Mouse (Mus musculus) embryonic facial prominence, embryonic 14.5 days (tissue): ENCODE measurements around the gene 6030408B16Rik. TPM values are rescaled to one million over a fixed set of nuclear protein-coding genes. Genes with fewer than 3 reads are reported as not detected.

Experiments
- ATAC-seq: fragments of 200-750 bp; cut with Nextera tagmentation; 2 replicates; pipeline ENCODE4 v1.8.0; 2017; ENCODE audit warnings: low read depth, moderate number of reproducible peaks, moderate TSS enrichment
- DNase-seq: peaks from one replicate; pipeline ENCODE4 v3.0.0-alpha.2; 2015; ENCODE audit warnings: low spot score
- H3K27ac ChIP-seq: fragments of 300-500 bp; sonication (generic); replicated peaks from 2 replicates; pipeline ENCODE4 v1.5.1; 2014; ENCODE audit warnings: low read depth, mild to moderate bottlenecking, low read length, moderate library complexity
- H3K27me3 ChIP-seq: fragments of 300-500 bp; sonication (generic); replicated peaks from 2 replicates; pipeline ENCODE4 v1.6.1; 2014; ENCODE audit warnings: low read length; ENCODE audit not compliant: control insufficient read depth, insufficient read depth
- H3K36me3 ChIP-seq: fragments of 300-500 bp; sonication (generic); 2 replicates; pipeline ENCODE4 v1.6.1; 2014; ENCODE audit warnings: low read length, mixed read lengths; ENCODE audit not compliant: control insufficient read depth, insufficient read depth
- H3K4me1 ChIP-seq: fragments of 300-500 bp; sonication (generic); 2 replicates; pipeline ENCODE4 v1.6.1; 2014; ENCODE audit warnings: antibody characterized with exemption, low read length; ENCODE audit not compliant: control insufficient read depth, insufficient read depth
- H3K4me2 ChIP-seq: fragments of 300-500 bp; sonication (generic); 2 replicates; pipeline ENCODE4 v1.6.1; 2014; ENCODE audit warnings: low read depth, mild to moderate bottlenecking, low read length, moderate library complexity, mixed read lengths
- H3K4me3 ChIP-seq: fragments of 300-500 bp; sonication (generic); 2 replicates; pipeline ENCODE4 v1.5.1; 2014; ENCODE audit warnings: low read depth, mild to moderate bottlenecking, low read length
- H3K9ac ChIP-seq: fragments of 300-500 bp; sonication (generic); 2 replicates; pipeline ENCODE4 v1.6.1; 2014; ENCODE audit warnings: low read depth, mild to moderate bottlenecking, low read length, moderate library complexity, mixed read lengths
- H3K9me3 ChIP-seq: fragments of 300-500 bp; sonication (generic); 2 replicates; pipeline ENCODE4 v1.6.1; 2016; ENCODE audit warnings: low read length; ENCODE audit not compliant: control insufficient read depth
- WGBS: fragments of 180-500 bp; shearing (Covaris S2); extraction: QIAGEN DNeasy Blood & Tissue Kit; methylation state at CpG from one replicate; pipeline ENCODE4 v1.1.7; 2014; 5-methylcytosine and 5-hydroxymethylcytosine counted together
- polyA plus RNA-seq: library from polyadenylated mRNA; unstranded; fragments of >200 nt; fragmentation: Nextera tagmentation; extraction: Ambion mirVana; gene quantifications from 2 replicates; pipeline ENCODE4 v1.2.1, GENCODE M21; 2014

Gene 6030408B16Rik
- polyA plus RNA-seq, 1 experiment from 2014 or later: 0.84 TPM

GRCm38 (mm10) chr15:101341797-101342515 is 48.9 kb downstream of the 6030408B16Rik start:
- ATAC-seq: no peak
- peaks cover 2% of the 10 kb centered on the region; the same call in 1 of the 2 replicates for H3K4me1 ChIP-seq
- 59% methylated on average over 5 of the region's 5 CpGs for WGBS
- no peaks in the 10 kb centered on the region for H3K36me3 ChIP-seq
- H3K27me3 ChIP-seq: no peaks in the 10 kb centered on the region
- H3K4me3 ChIP-seq: no peak overlapping the region
- H3K4me2 ChIP-seq: no peak overlapping the region
- H3K9me3 ChIP-seq: no peaks in the 10 kb centered on the region
- H3K27ac ChIP-seq: no peak overlapping the region
- DNase-seq: no peak
- H3K9ac ChIP-seq: no peak overlapping the region

Other genes with a start within 250 kb of the 6030408B16Rik start
- gene Gm47841, start 245.8 kb upstream of the 6030408B16Rik start, polyA plus RNA-seq: not detected in 2 replicates
- 0.26 and 0.30 TPM in 2 replicates for gene Fignl2, start 214.6 kb upstream of the 6030408B16Rik start, polyA plus RNA-seq
- gene Ankrd33, start 177.5 kb upstream of the 6030408B16Rik start, polyA plus RNA-seq: not detected in 2 replicates
- gene Acvrl1, start 164.7 kb upstream of the 6030408B16Rik start, polyA plus RNA-seq: 11.5 and 13.5 TPM in 2 replicates
- gene Acvr1b, start 119.1 kb upstream of the 6030408B16Rik start, polyA plus RNA-seq: 10.2 and 10.7 TPM in 2 replicates
- gene Grasp, start 69.0 kb upstream of the 6030408B16Rik start, polyA plus RNA-seq: 6.1 and 7.9 TPM in 2 replicates
- 11.5 and 12.4 TPM in 2 replicates for gene Nr4a1, start 38.9 kb upstream of the 6030408B16Rik start, polyA plus RNA-seq
- 49.9 and 62.0 TPM in 2 replicates for gene Atg101, start 8.9 kb upstream of the 6030408B16Rik start, polyA plus RNA-seq
- 5.5 and 9.5 TPM in 2 replicates for gene Krt80, start 77.0 kb downstream of the 6030408B16Rik start, polyA plus RNA-seq
- gene Krt7, start 117.8 kb downstream of the 6030408B16Rik start, polyA plus RNA-seq: 25.1 and 33.0 TPM in 2 replicates
- gene Krt87, start 145.6 kb downstream of the 6030408B16Rik start, polyA plus RNA-seq: 0.43 and 0.86 TPM in 2 replicates
- gene Krt88, start 154.5 kb downstream of the 6030408B16Rik start, polyA plus RNA-seq: not detected in 2 replicates
- gene Krt81, start 170.5 kb downstream of the 6030408B16Rik start, polyA plus RNA-seq: not detected in 2 replicates
- 0.10 and 0.22 TPM in 2 replicates for gene Krt86, start 180.3 kb downstream of the 6030408B16Rik start, polyA plus RNA-seq
- gene Krt83, start 198.3 kb downstream of the 6030408B16Rik start, polyA plus RNA-seq: 0.26 TPM in 1 of 2 replicates, not detected in the other
- 1.6 and 1.8 TPM in 2 replicates for gene Gm49425, start 224.0 kb downstream of the 6030408B16Rik start, polyA plus RNA-seq
- gene Krt84, start 239.6 kb downstream of the 6030408B16Rik start, polyA plus RNA-seq: not detected in 2 replicates